Mouse (Mus musculus) splenic B cell, adult 2 months (primary cell): Measurements from ENCODE around the gene Ift80.

ENCODE experiments used
- DNase-seq: peaks from one replicate; pipeline ENCODE4 v3.0.0-alpha.2; 2011; ENCODE audit warnings: low read depth, low spot score
- H3K27me3 ChIP-seq: 2 replicates; pipeline ENCODE4 v1.6.1; 2012; ENCODE audit warnings: mild to moderate bottlenecking, low read length, moderate library complexity, mixed read lengths; ENCODE audit not compliant: control insufficient read depth, poor library complexity, insufficient read depth, severe bottlenecking
- H3K36me3 ChIP-seq: 2 replicates; pipeline ENCODE4 v1.6.1; 2012; ENCODE audit warnings: mild to moderate bottlenecking, low read length, moderate library complexity, mixed read lengths; ENCODE audit not compliant: control insufficient read depth, poor library complexity, insufficient read depth, severe bottlenecking

Gene Ift80

GRCm38 (mm10) chr3:69017181-69017580 is 12.8 kb upstream of the Ift80 start:
- 0 out of 2 replicates have a peak, but pooled peaks cover 10% of the 10 kb centered on the region for H3K36me3 ChIP-seq
- no peaks in the 10 kb centered on the region for H3K27me3 ChIP-seq
- peak; percentile 80 for DNase-seq

GRCm38 (mm10) chr3:69008873-69009272 is 4.5 kb upstream of the Ift80 start:
- no peak for DNase-seq
- Histone ChIP-seq H3K27me3 (no peaks in the 10 kb centered on the region), H3K36me3 (0 out of 2 replicates have a peak, but pooled peaks cover 4% of the 10 kb centered on the region)

GRCm38 (mm10) chr3:69006246-69006760 is 1.9 kb upstream of the Ift80 start:
- peak; percentile 20 for DNase-seq
- Histone ChIP-seq H3K36me3 (no peaks in the 10 kb centered on the region), H3K27me3 (no peaks in the 10 kb centered on the region)

GRCm38 (mm10) chr3:69005338-69006245 is 1.2 kb upstream of the Ift80 start:
- Histone ChIP-seq H3K36me3 (no peaks in the 10 kb centered on the region), H3K27me3 (no peaks in the 10 kb centered on the region)
- peak; percentile 65 for DNase-seq

DNA sequence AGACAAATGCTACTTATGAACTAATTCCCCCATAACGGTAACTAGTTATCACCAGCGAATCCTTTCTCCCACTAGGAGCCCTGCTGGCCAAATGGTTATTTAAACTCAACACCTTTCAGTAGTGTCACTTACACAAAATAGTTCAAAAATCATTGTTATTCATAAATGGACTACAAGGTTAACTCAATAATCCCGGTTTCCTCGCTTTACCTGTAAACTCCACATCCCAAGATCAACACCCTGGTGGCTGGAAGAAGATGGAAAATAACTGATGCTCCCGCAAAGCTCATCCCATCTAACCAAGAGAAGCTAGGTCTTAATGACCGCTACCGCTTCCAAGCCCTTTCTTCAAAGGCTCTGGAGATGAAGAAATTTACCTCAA is 324 bp downstream of the Ift80 start:
- no peak for DNase-seq
- no peaks in the 10 kb centered on the region for H3K27me3 ChIP-seq
- no peaks in the 10 kb centered on the region for H3K36me3 ChIP-seq

- Histone ChIP-seq H3K27me3 (no peaks in the 10 kb centered on the region), H3K36me3 (no peaks in the 10 kb centered on the region)
- no peak for DNase-seq
Observed at GRCm38 (mm10) chr3:69002781-69003180, 1.6 kb downstream of the Ift80 start.

GRCm38 (mm10) chr3:68986550-68986949 is 17.8 kb downstream of the Ift80 start:
- peaks cover 3% of the 10 kb centered on the region; the same call in 1 of the 2 replicates for H3K36me3 ChIP-seq
- H3K27me3 ChIP-seq: no peaks in the 10 kb centered on the region

DNA sequence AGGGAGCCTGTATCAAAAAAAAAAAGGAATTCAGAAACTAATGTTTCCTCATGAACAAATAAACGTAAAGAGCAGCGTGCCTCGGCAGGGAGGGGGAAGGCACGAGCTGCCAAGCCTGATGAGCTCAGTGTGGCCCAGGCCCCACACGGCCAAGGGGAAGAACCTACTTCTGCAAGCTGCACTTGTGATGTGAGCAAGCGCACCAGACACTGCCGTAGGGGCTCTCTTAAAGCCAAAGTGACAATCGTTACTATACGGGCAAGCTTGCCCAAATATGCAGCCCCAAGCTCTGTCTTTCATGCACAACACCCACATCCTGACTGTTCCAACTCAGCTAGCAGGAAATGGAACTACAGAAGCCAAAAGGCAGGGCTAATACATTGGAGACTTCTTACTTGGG is 23.5 kb downstream of the Ift80 start:
- no peaks in the 10 kb centered on the region for H3K27me3 ChIP-seq
- peak; percentile 66 for DNase-seq
- peaks cover 3% of the 10 kb centered on the region; the same call in 1 of the 2 replicates for H3K36me3 ChIP-seq

More at GRCm38 (mm10) chr3:68986550-68986949, 17.8 kb downstream of the Ift80 start:
- no peak for DNase-seq

- H3K27me3 ChIP-seq: no peaks in the 10 kb centered on the region
Observed at GRCm38 (mm10) chr3:68979187-68979586, 25.2 kb downstream of the Ift80 start.

DNA sequence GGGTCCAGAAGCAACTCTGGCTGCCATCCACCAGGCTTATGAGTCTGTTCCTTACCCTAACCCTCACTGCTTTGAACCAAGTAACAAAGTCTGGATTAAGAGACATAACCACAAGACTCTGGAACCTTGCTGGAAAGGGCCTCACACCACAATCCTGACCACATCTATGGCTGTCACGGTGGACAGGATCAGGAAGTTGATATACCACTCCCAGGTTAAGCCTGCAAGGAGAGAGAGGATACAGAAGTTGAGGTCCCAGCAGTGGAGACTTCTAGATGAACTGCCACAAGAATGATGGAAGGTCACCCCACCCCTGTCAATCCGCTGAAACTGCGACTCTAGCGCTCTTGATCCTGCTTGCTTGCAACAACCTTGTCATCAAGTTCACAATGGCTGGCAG is 26.7 kb downstream of the Ift80 start:
- no peak for DNase-seq
- Histone ChIP-seq H3K27me3 (no peaks in the 10 kb centered on the region), H3K36me3 (no peaks in the 10 kb centered on the region)

More at GRCm38 (mm10) chr3:68979187-68979586, 25.2 kb downstream of the Ift80 start:
- DNase-seq: no peak
- H3K36me3 ChIP-seq: no peaks in the 10 kb centered on the region

- no peaks in the 10 kb centered on the region for H3K36me3 ChIP-seq
- DNase-seq: no peak
Observed at GRCm38 (mm10) chr3:68975533-68976490, 28.6 kb downstream of the Ift80 start.

DNA sequence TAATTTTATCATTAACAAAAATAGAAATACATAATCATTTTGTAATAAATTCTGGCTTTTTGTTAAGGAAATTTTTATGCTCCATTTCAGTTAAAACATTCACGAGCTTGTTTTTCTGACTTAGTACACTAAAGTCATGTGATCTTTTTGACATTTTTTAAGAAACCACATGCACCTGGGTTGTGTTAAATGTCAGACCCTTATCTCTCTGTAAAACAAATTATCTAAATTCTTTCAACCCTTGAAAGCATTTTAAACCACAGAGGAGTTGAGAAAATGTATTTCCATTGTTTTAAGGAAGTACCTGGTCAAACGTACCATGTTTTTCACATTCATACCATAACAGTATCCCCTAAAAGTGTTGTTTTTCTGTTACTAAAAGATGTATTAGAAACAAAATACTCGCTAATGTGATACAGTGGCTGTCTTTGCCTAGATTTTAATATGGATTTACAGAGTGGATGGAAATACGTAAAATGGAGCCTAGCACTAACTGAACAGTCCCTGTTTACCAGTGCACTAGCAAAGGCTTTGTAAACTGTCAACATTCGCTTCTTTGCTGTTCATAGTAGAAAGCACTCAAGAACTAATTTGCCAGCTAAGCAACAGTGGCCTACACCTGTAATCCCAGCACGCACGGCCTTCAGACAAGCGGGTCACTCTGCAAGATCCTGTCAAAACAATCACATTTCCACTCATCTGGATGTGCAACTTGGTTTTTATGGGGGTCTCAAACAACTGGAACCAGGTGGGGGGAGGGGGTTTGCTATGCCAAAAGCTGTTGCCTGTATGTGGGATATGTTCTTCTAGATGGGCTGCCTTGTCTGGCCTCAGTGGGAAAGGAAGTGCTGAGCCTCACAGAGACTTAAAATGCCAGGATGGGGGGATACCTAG is 29.5 kb downstream of the Ift80 start:
- H3K27me3 ChIP-seq: no peaks in the 10 kb centered on the region
- DNase-seq: peak; percentile 13
- H3K36me3 ChIP-seq: no peaks in the 10 kb centered on the region

More at GRCm38 (mm10) chr3:68975533-68976490, 28.6 kb downstream of the Ift80 start:
- H3K27me3 ChIP-seq: no peaks in the 10 kb centered on the region

DNA sequence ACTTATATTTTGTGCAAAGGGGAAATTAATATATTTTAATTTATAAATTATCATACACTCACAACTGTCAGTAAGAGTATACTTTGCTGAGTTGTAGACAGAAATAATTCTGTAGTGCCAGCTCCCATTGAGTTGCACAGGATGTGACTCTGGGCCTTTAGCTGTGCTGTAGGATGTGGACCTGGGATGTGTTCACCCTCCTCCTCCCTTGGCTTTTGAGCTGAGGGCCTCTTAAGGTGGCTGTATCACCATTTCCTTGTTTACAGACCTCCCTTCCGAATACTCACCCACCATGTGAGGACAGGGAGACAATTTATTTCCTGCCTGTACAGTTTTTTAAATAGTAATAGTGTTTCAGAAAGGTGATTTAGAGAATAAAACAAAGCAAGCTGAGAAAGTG is 30.8 kb downstream of the Ift80 start:
- no peak for DNase-seq
- no peaks in the 10 kb centered on the region for H3K36me3 ChIP-seq
- no peaks in the 10 kb centered on the region for H3K27me3 ChIP-seq
